Mouse (Mus musculus) CH12.LX (cell line): Measurements from ENCODE around the gene Gm4131. TPM values are rescaled to one million over a fixed set of nuclear protein-coding genes. Genes with fewer than 3 reads are reported as not detected.

ENCODE experiments used
- DNase-seq: peaks from one replicate; pipeline ENCODE4 v3.0.0-alpha.2; 2013; ENCODE audit errors: extremely low read depth
- H3K27ac ChIP-seq: 2 replicates; pipeline ENCODE4 v1.5.1; 2012; ENCODE audit warnings: low read depth, mild to moderate bottlenecking, control low read depth, moderate library complexity; ENCODE audit not compliant: insufficient read depth
- H3K27me3 ChIP-seq: replicated peaks from 2 replicates; pipeline ENCODE3; 2012; ENCODE audit warnings: inconsistent platforms
- H3K36me3 ChIP-seq, 2 experiments: replicated peaks in 1 of 2; 2 replicates each; pipeline versions ENCODE3 to v1.6.1; 2012; ENCODE audit warnings: inconsistent platforms in 1 of 2, low read length in 1 of 2, mild to moderate bottlenecking in 1 of 2, mixed read lengths in 1 of 2, moderate library complexity in 1 of 2; ENCODE audit not compliant: control insufficient read depth in 1 of 2, insufficient read depth in 1 of 2
- H3K4me1 ChIP-seq, 2 experiments: 2 replicates each; pipeline ENCODE4 v1.6.1; 2012; ENCODE audit warnings: inconsistent platforms in 1 of 2, moderate library complexity in 1 of 2; ENCODE audit not compliant: insufficient read depth in 2 of 2, control insufficient read depth in 1 of 2
- H3K4me2 ChIP-seq: 2 replicates; pipeline ENCODE4 v1.6.1; 2012; ENCODE audit warnings: low read depth, mild to moderate bottlenecking, control low read depth; ENCODE audit not compliant: poor library complexity, insufficient read depth, severe bottlenecking
- H3K4me3 ChIP-seq, 3 experiments: fragments of 150-350 bp in 1 of 3; sonication (generic) in 1 of 3; replicated peaks in 1 of 3; 2 replicates each; pipeline versions ENCODE3 to v1.5.1; 2011 to 2012; ENCODE audit warnings: low read depth in 2 of 3, low read length in 2 of 3, mild to moderate bottlenecking in 2 of 3, moderate library complexity in 2 of 3, control low read depth in 1 of 3, improper control_type of control experiment in 1 of 3, inconsistent platforms in 1 of 3, mixed read lengths in 1 of 3; ENCODE audit not compliant: poor library complexity in 1 of 3
- H3K79me2 ChIP-seq: replicated peaks from 2 replicates; pipeline ENCODE4 v1.6.1; 2012; ENCODE audit warnings: mild to moderate bottlenecking, moderate library complexity; ENCODE audit not compliant: control insufficient read depth, poor library complexity, insufficient read depth, severe bottlenecking; ENCODE audit errors: extremely low read depth
- H3K9ac ChIP-seq: 2 replicates; pipeline ENCODE4 v1.6.1; 2012; ENCODE audit warnings: low read depth, mild to moderate bottlenecking, control low read depth, moderate library complexity; ENCODE audit not compliant: insufficient read depth
- H3K9me3 ChIP-seq: replicated peaks from 2 replicates; pipeline ENCODE3; 2012; ENCODE audit warnings: low read length, inconsistent platforms, mixed read lengths
- CHD2 ChIP-seq: IDR thresholded peaks from 2 replicates; pipeline ENCODE4 v1.6.1; 2011; ENCODE audit warnings: low read length, improper control_type of control experiment
- CTCF ChIP-seq, 2 experiments: IDR thresholded peaks in 1 of 2; conservative IDR thresholded peaks in 1 of 2; 2 replicates each; pipeline ENCODE4 v1.5.1; 2011 to 2012; ENCODE audit warnings: low read depth in 2 of 2, low read length in 2 of 2, improper control_type of control experiment in 1 of 2, inconsistent platforms in 1 of 2, mild to moderate bottlenecking in 1 of 2, moderate library complexity in 1 of 2
- ETS1 ChIP-seq: conservative IDR thresholded peaks from 2 replicates; pipeline ENCODE4 v1.6.1; 2012; ENCODE audit warnings: low read depth, mild to moderate bottlenecking, inconsistent platforms, low read length, improper control_type of control experiment, moderate library complexity
- HCFC1 ChIP-seq: IDR thresholded peaks from 2 replicates; pipeline ENCODE4 v1.6.1; 2012; ENCODE audit warnings: low read depth, mild to moderate bottlenecking, inconsistent platforms, low read length, improper control_type of control experiment
- IRF4 ChIP-seq: IDR thresholded peaks from 2 replicates; pipeline ENCODE4 v1.6.1; 2014; ENCODE audit warnings: low read depth, mild to moderate bottlenecking, inconsistent platforms, low read length, improper control_type of control experiment
- JUN ChIP-seq: IDR thresholded peaks from 2 replicates; pipeline ENCODE4 v1.6.1; 2011; ENCODE audit warnings: low read depth, mild to moderate bottlenecking, low read length, improper control_type of control experiment, moderate library complexity; ENCODE audit not compliant: insufficient read depth
- KAT2A ChIP-seq: IDR thresholded peaks from 2 replicates; pipeline ENCODE4 v1.6.1; 2012; ENCODE audit warnings: low read length, improper control_type of control experiment, inconsistent platforms; ENCODE audit not compliant: insufficient replicate concordance
- MAX ChIP-seq: IDR thresholded peaks from 2 replicates; pipeline ENCODE4 v1.6.1; 2011; ENCODE audit warnings: low read length, improper control_type of control experiment
- MAZ ChIP-seq: IDR thresholded peaks from 2 replicates; pipeline ENCODE4 v1.6.1; 2012; ENCODE audit warnings: low read depth, mild to moderate bottlenecking, inconsistent platforms, low read length, improper control_type of control experiment, moderate library complexity
- MEF2A ChIP-seq: IDR thresholded peaks from 2 replicates; pipeline ENCODE4 v1.6.1; 2014; ENCODE audit warnings: low read depth, mild to moderate bottlenecking, inconsistent platforms, low read length, improper control_type of control experiment, borderline replicate concordance
- MYC ChIP-seq: IDR thresholded peaks from 2 replicates; pipeline ENCODE4 v1.6.1; 2011; ENCODE audit warnings: low read depth, mild to moderate bottlenecking, improper control_type of control experiment, low read length
- PAX5 ChIP-seq: IDR thresholded peaks from 2 replicates; pipeline ENCODE4 v1.6.1; 2012; ENCODE audit warnings: low read length, inconsistent platforms, mixed read lengths
- POLR2AphosphoS2 ChIP-seq: IDR thresholded peaks from 2 replicates; pipeline ENCODE4 v1.6.1; 2011; ENCODE audit warnings: low read depth, low read length, improper control_type of control experiment
- SMC3 ChIP-seq: IDR thresholded peaks from 2 replicates; pipeline ENCODE4 v1.6.1; 2011; ENCODE audit warnings: low read depth, low read length, improper control_type of control experiment
- TBP ChIP-seq: conservative IDR thresholded peaks from 2 replicates; pipeline ENCODE4 v1.6.1; 2011; ENCODE audit warnings: low read depth, low read length, improper control_type of control experiment
- USF1 ChIP-seq: IDR thresholded peaks from 2 replicates; pipeline ENCODE4 v1.6.1; 2014; ENCODE audit warnings: low read depth, mild to moderate bottlenecking, inconsistent platforms, low read length, improper control_type of control experiment
- USF2 ChIP-seq: conservative IDR thresholded peaks from 2 replicates; pipeline ENCODE4 v1.6.1; 2011; ENCODE audit warnings: low read depth, low read length, improper control_type of control experiment
- ZC3H11A ChIP-seq: IDR thresholded peaks from 2 replicates; pipeline ENCODE4 v1.6.1; 2012; ENCODE audit warnings: low read depth, mild to moderate bottlenecking, inconsistent platforms, low read length, improper control_type of control experiment
- ZMIZ1 ChIP-seq: IDR thresholded peaks from 2 replicates; pipeline ENCODE4 v1.6.1; 2012; ENCODE audit warnings: low read depth, mild to moderate bottlenecking, inconsistent platforms, low read length, improper control_type of control experiment
- ZNF384 ChIP-seq: IDR thresholded peaks from 2 replicates; pipeline ENCODE4 v1.6.1; 2012; ENCODE audit warnings: low read depth, low read length, improper control_type of control experiment, inconsistent platforms
- dilution Hi-C: fragments of 300-500 bp; cut with MboI; formaldehyde crosslinking; loops from 2 replicates; pipeline ENCODE4 v1.14.3; 2020; ENCODE audit warnings: low sequenced_read_pairs; ENCODE audit not compliant: extremely low pct_unique_long_range_greater_than_20kb, extremely low pct_ligation_motif_present
- in situ Hi-C: fragments of 300-500 bp; cut with MboI; formaldehyde crosslinking; loops from 3 replicates; pipeline ENCODE4 v1.14.3; 2019; ENCODE audit warnings: low sequenced_read_pairs, low pct_ligation_motif_present, low pct_unique_long_range_greater_than_20kb, mixed read lengths
- polyA plus RNA-seq: library from polyadenylated mRNA; unstranded; fragments of >175 nt; gene quantifications from 2 replicates; pipeline ENCODE4 v1.2.1, GENCODE M21; 2012; ENCODE audit warnings: low read depth; ENCODE audit not compliant: insufficient read length
- total RNA-seq, 2 experiments: library from RNA; depleted of rRNA; stranded (reverse); fragments of 300-350 nt in 1 of 2; fragments of >200 nt in 1 of 2; gene quantifications; 2 replicates each; pipeline ENCODE4 v1.2.3; 2012 to 2014

The Gm4131 gene
- total and polyA plus RNA-seq, 3 experiments, result not detected

- no peak overlapping the region for H3K4me3 ChIP-seq
- H3K9ac ChIP-seq, result no peak overlapping the region
- no peak overlapping the region for H3K4me2 ChIP-seq
- in situ Hi-C loops, result no loop called here
- H3K79me2 ChIP-seq, result no peaks in the 10 kb centered on the region
- H3K36me3 ChIP-seq, result no peaks in the 10 kb centered on the region
- TF ChIP-seq ZMIZ1 (no peak), ZC3H11A (no peak), JUN (no peak), CTCF (conservative IDR thresholded peaks at IDR 0.05 in 1 of 2, IDR thresholded peaks at IDR 0.05 in 1 of 2; ENCODE audit: low read depth in 2 of 2, low read length in 2 of 2) (no peak), KAT2A (no peak), IRF4 (no peak), ZNF384 (no peak), CHD2 (no peak), ETS1 (no peak), MYC (no peak), MEF2A (no peak), POLR2AphosphoS2 (no peak), SMC3 (no peak), PAX5 (no peak), USF2 (no peak), TBP (no peak), USF1 (no peak)
- peaks cover 2 to 5% of the 10 kb centered on the region in 2 experiments; a peak in 2 of 4 replicates for H3K4me1 ChIP-seq
- H3K27ac ChIP-seq, result no peak overlapping the region
- no peaks in the 10 kb centered on the region for H3K9me3 ChIP-seq
- no peak for DNase-seq
- H3K27me3 ChIP-seq, result no peaks in the 10 kb centered on the region
- dilution Hi-C loops, result no loop called here
Measured at GRCm38 (mm10) chr14:62506261-62506660, 60.5 kb downstream of the Gm4131 start.

GRCm38 (mm10) chr14:62497391-62497790 is 69.3 kb downstream of the Gm4131 start:
- no peak for TF ChIP-seq USF2
- no peak for TF ChIP-seq KAT2A
- TF ChIP-seq CHD2, result no peak
- TF ChIP-seq MAZ, result no peak
- TF ChIP-seq HCFC1, result no peak
- no peak for TF ChIP-seq MAX

More at GRCm38 (mm10) chr14:62497391-62497790, 69.3 kb downstream of the Gm4131 start:
- Histone ChIP-seq H3K9ac (no peak overlapping the region), H3K79me2 (no peaks in the 10 kb centered on the region), H3K4me1 (peaks cover 0 to 1% of the 10 kb centered on the region in 2 experiments; a peak in 1 of 4 replicates), H3K36me3 (no peaks in the 10 kb centered on the region), H3K27ac (no peak overlapping the region), H3K9me3 (peaks cover 4% of the 10 kb centered on the region), H3K27me3 (no peaks in the 10 kb centered on the region), H3K4me3 (no peak overlapping the region), H3K4me2 (no peak overlapping the region)
- dilution Hi-C loops, result no loop called here
- in situ Hi-C loops, result loop anchor here (10.0 kb wide), 1 partner anchor 477 kb away; no protein-coding TSS in a partner anchor
- DNase-seq, result no peak
